Mouse (Mus musculus): ENCODE data around the gene Adal.

The Adal gene

DNA sequence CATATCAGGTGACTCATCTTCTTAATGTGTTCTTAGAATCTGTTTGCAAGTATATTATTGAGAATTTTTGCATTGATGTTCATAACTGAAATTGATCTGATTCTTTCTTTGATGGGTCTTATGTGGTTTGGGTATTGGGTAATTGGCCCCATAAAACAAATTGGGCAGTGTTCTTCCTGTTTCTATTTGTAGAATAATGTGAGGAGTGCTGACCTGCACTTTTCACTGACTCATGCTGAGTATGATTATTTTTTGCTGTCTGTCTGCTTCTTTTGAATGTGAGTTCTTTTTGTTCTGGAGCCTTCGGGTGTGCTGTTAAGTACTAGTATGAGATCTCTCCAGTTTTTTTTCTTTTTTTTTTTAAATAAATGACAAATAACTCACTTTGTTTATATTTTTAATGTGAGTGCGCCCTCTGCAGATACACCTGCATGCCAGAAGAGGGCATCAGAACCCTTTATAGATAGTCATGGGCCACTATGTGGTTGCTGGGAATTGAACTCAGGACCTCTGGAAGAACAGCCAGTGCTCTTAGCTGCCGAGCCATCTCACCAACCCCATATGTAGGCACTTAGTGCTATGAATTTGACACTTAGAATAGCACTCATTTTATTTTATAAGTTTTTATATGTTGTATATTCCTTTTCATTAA lies 38.7 kb downstream of the Adal start:
- no peak for DNase-seq (ENCODE audit: low spot score)

DNA sequence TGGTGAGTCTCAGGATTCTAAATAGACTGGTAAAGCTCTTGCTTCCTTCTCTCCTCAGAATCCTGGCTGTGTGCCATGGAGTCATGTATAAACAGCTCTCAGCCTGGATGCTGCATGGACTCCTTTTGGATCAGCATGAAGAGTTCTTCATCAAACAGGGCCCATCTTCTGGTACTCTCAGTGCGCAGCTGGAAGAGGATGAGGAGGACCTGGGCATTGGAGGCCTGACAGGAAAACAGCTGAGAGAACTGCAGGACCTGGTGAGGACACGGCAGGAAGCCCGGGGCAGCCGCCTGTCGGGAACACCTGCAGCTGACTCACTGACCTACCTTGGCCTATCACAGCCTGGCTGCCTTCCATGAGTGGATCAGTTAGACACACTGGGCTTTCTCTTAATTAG lies 43.2 kb downstream of the Adal start:
- no peak for DNase-seq (ENCODE audit: low spot score)

DNA sequence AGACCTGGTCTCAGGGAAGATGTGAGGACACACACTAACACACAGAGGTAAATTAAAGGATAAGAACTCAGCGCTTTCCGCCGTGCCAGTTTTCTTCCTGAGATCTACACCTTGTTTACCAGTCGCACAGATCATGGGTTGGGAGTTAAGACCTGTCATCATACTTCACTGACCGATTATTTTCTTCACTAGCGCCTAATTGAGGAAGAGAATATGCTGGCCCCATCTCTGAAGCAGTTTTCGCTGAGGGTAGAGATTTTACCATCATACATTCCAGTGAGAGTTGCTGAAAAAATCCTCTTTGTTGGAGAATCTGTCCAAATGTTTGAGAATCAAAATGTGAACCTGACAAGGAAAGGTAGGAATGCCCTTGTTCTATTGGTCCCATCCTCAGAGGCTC lies 43.9 kb downstream of the Adal start:
- DNase-seq (ENCODE audit: low spot score): no peak

DNA sequence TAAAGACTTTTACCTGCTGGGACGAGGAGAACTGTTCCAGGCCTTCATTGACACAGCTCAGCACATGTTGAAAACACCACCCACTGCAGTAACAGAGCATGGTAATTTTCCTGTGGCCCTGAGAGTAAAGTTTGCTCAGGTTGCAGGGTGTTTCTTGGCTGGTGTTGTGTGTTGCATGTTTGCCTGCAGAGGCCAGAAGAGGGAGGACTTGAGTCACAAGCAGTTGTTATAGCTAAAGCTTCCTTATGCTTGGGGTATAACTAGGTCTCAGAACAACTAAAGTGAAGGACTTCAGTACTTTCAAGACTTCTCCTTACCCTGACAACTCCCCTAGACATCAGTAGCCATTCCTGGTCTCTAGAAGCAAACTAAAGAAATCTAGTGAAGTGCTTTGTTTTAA lies 48.3 kb downstream of the Adal start:
- no peak for DNase-seq (ENCODE audit: low spot score)

DNA sequence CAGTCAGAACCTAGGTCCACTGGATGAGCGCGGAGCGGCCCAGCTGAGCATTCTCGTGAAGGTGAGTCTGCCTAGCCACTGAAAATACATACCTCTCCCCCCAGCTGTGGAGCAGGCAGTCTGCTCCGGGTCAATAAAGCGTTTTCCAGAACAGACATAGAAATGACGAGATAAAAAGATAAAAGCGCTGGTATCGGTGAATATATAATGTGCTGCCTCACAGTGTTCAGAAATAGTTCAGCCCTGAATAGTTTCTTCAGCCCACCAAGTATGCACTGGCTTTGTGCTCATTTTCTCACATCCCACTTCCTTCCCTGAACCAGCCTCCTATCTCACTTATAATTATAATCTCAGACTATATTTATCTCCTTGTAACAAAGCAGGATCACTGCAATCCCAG lies 55.2 kb downstream of the Adal start:
- no peak for DNase-seq (ENCODE audit: low spot score)

DNA sequence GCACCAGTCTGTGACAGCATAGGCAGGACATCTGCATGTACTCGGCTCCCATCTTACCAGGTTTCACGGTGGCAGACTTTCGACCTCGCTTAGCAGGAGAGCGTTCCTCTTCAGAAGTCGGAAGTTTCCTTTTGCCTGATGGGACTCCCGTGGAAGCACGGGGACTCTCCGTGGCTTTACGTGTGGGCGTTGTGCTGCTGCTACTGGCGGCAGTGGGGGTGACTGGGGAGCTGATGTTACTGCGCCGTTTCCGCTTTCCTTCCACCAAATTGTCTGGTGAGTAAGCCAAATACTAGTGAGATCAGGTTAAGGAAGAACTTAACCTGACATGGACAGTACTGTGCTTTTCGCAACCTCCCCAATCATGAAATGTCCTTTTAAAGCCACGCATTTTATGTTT lies 64.0 kb downstream of the Adal start:
- DNase-seq (ENCODE audit: low spot score): no peak
